Mouse (Mus musculus): Measurements from ENCODE around the gene Zbtb16. TPM values are rescaled to one million over a fixed set of nuclear protein-coding genes. Genes with fewer than 3 reads are reported as not detected.
A peak's percentile ranks its signal among the peaks of the same experiment; 100 is the strongest.

The Zbtb16 gene
- polyA plus RNA-seq, 1 experiment from 2014 or later, result 2.5 TPM

DNA sequence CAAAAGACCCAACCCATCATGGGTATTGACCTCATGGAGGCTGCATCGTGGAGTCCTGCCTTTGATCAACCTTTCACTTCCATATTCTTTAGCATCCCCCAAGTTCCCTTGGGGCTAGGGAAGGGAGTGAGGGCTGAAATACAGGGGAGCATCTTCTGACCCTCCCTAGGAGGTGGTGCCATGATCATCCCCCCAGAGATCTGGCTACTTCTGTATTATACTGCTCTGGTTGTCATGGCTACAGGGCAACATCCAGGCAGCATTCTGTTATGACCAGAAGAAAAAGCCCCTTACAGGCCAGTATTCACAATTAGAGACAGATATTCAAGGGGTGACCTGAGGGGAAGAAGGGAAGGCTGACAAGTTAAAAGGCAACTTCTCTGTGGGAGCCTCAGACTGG is 216.8 kb downstream of the Zbtb16 start:
- no peak for TF ChIP-seq CTCF (IDR thresholded peaks at IDR 0.05; ENCODE audit: low read depth)
- TF ChIP-seq EP300 (IDR thresholded peaks at IDR 0.05; ENCODE audit: low read depth), result no peak
- Histone ChIP-seq H3K4me1 (ENCODE audit: insufficient read depth) (no peaks in the 10 kb centered on the region), H3K9ac (replicated peaks) (no peak overlapping the region), H3K4me2 (ENCODE audit: low read depth, low read length) (no peak overlapping the region), H3K27ac (ENCODE audit: low read depth) (no peak overlapping the region), H3K27me3 (ENCODE audit: insufficient read depth, low read length) (no peaks in the 10 kb centered on the region), H3K36me3 (replicated peaks; ENCODE audit: insufficient read depth, low read length) (no peaks in the 10 kb centered on the region), H3K4me3 (ENCODE audit: low read depth, low read length) (no peak overlapping the region), H3K9me3 (ENCODE audit: low read length) (peaks cover 3% of the 10 kb centered on the region; the same call in 1 of the 2 replicates)
- WGBS (ENCODE audit: insufficient replicate concordance), result 93% methylated on average over 1 of the region's 1 CpGs
- ATAC-seq (no peak), DNase-seq (no peak)

DNA sequence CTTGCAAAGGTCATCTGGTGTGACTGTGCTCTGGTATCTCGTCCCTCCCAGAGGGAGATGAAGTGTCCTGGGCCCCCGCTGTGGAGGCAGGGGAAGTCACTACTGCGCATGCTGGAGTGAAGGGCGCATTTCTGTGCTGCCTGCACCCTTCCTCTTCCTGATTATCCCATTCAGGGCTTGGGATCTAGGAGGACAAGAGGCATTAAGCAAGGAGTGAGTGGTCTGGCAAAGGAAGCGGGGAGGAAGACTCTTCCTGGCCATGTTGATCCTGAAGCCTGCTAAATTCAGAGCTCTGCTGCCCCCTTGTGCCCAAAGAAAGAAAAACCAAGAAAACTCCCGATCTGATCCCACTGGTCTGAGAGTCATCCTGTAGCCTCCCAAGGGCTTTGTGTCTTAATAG is 217.4 kb downstream of the Zbtb16 start:
- Histone ChIP-seq H3K9me3 (ENCODE audit: low read length) (peaks cover 3% of the 10 kb centered on the region; the same call in 1 of the 2 replicates), H3K4me2 (ENCODE audit: low read depth, low read length) (peak overlapping the region; percentile 38; the same call in 1 of the 2 replicates), H3K4me3 (ENCODE audit: low read depth, low read length) (no peak overlapping the region), H3K27ac (ENCODE audit: low read depth) (no peak overlapping the region), H3K9ac (replicated peaks) (no peak overlapping the region), H3K36me3 (replicated peaks; ENCODE audit: insufficient read depth, low read length) (no peaks in the 10 kb centered on the region), H3K27me3 (ENCODE audit: insufficient read depth, low read length) (no peaks in the 10 kb centered on the region), H3K4me1 (ENCODE audit: insufficient read depth) (no peaks in the 10 kb centered on the region)
- no peak for ATAC-seq
- DNase-seq, result peak; percentile 72
- WGBS (ENCODE audit: insufficient replicate concordance), result 19% methylated on average over 6 of the region's 6 CpGs
- TF ChIP-seq CTCF (IDR thresholded peaks at IDR 0.05; ENCODE audit: low read depth) (peak; percentile 75), EP300 (IDR thresholded peaks at IDR 0.05; ENCODE audit: low read depth) (no peak)

DNA sequence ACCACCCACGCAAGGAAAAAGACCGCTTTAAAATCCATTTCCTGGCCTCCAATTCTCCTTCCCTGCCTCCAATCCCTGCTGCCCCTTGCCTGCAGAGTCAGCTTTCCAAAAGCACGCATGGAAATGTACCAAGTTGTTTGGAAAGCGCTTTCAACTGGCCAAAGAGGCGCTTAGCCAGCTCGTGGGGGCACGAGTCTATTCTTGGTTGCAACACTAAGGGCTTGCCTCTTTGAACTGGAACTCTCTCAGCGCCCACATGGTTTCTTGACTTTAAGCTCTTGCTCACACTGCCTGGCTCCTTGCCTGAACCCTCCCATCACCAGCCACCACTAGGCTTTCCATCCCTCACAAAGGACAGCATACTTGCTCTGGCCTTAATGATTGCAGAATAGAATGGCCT is 217.9 kb downstream of the Zbtb16 start:
- TF ChIP-seq CTCF (IDR thresholded peaks at IDR 0.05; ENCODE audit: low read depth) (no peak), EP300 (IDR thresholded peaks at IDR 0.05; ENCODE audit: low read depth) (no peak)
- Histone ChIP-seq H3K4me1 (ENCODE audit: insufficient read depth) (no peaks in the 10 kb centered on the region), H3K27me3 (ENCODE audit: insufficient read depth, low read length) (no peaks in the 10 kb centered on the region), H3K4me2 (ENCODE audit: low read depth, low read length) (no peak overlapping the region), H3K36me3 (replicated peaks; ENCODE audit: insufficient read depth, low read length) (no peaks in the 10 kb centered on the region), H3K9ac (replicated peaks) (no peak overlapping the region), H3K4me3 (ENCODE audit: low read depth, low read length) (no peak overlapping the region), H3K9me3 (ENCODE audit: low read length) (peaks cover 3% of the 10 kb centered on the region; the same call in 1 of the 2 replicates), H3K27ac (ENCODE audit: low read depth) (no peak overlapping the region)
- 58% methylated on average over 8 of the region's 8 CpGs for WGBS (ENCODE audit: insufficient replicate concordance)
- ATAC-seq, result 0 out of 2 replicates have a peak, but pooled peaks have one; percentile 25
- no peak for DNase-seq

DNA sequence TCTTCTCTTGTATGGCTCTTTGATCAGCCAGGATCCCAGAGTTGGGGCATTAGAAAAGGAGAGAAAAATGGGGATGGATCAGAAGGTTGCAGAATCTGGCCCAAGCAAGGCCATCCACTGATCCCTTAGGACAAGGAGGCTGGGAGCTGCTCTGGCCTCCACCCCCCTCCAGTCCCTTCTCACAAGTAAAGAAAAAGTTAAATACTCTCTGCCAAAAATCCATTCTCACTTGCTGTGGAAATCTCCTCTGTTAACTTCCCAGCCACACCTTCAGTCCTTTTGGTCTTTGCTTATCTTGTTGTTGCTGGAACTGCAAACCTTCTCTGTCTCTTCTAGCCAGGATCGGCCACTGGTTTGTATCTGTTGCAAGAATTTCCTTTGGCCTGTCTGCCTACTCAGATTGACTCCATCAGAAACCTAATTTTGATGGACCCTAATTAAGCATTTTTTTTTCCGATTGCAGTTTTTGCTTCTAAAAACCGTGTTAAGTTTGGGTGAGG is 218.5 kb downstream of the Zbtb16 start:
- ATAC-seq, result no peak
- no peak overlapping the region for H3K9ac ChIP-seq (replicated peaks)
- TF ChIP-seq EP300 (IDR thresholded peaks at IDR 0.05; ENCODE audit: low read depth) (no peak), CTCF (IDR thresholded peaks at IDR 0.05; ENCODE audit: low read depth) (no peak)

DNA sequence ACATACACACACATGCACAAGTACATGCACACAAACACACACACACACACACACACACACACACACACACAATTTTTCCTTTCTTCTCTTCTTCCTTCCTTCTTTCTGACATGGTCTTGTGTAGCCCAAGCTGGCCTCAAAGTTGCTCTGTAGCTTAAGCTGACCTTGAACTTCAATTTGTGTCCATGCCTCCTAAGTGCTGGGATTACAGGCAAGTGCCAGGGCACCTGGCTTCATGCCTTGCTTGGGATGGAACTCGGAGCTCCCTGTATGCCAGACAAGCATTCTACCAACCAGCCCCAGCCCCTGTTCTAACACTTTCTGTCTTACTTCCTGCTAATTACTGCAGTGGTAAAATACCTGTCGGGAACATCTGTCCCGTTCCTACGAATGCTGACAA is 222.8 kb downstream of the Zbtb16 start:
- Histone ChIP-seq H3K27me3 (ENCODE audit: insufficient read depth, low read length) (no peaks in the 10 kb centered on the region), H3K9ac (replicated peaks) (no peak overlapping the region), H3K9me3 (ENCODE audit: low read length) (no peaks in the 10 kb centered on the region), H3K27ac (ENCODE audit: low read depth) (no peak overlapping the region), H3K4me1 (ENCODE audit: insufficient read depth) (no peaks in the 10 kb centered on the region), H3K36me3 (replicated peaks; ENCODE audit: insufficient read depth, low read length) (no peaks in the 10 kb centered on the region), H3K4me2 (ENCODE audit: low read depth, low read length) (no peak overlapping the region), H3K4me3 (ENCODE audit: low read depth, low read length) (no peak overlapping the region)
- 77% methylated on average over 4 of the region's 4 CpGs for WGBS (ENCODE audit: insufficient replicate concordance)
- TF ChIP-seq EP300 (IDR thresholded peaks at IDR 0.05; ENCODE audit: low read depth) (no peak), CTCF (IDR thresholded peaks at IDR 0.05; ENCODE audit: low read depth) (no peak)
- ATAC-seq (no peak), DNase-seq (no peak)

More for the DNA sequence above, 218.5 kb downstream of the Zbtb16 start:
- no peak overlapping the region for H3K27ac ChIP-seq (ENCODE audit: low read depth)
- no peak overlapping the region for H3K4me2 ChIP-seq (ENCODE audit: low read depth, low read length)
- DNase-seq, result no peak
- WGBS (ENCODE audit: insufficient replicate concordance), result 66% methylated on average over 3 of the region's 3 CpGs
- no peak overlapping the region for H3K4me3 ChIP-seq (ENCODE audit: low read depth, low read length)
- H3K4me1 ChIP-seq (ENCODE audit: insufficient read depth), result no peaks in the 10 kb centered on the region
- no peaks in the 10 kb centered on the region for H3K27me3 ChIP-seq (ENCODE audit: insufficient read depth, low read length)
- no peaks in the 10 kb centered on the region for H3K36me3 ChIP-seq (replicated peaks; ENCODE audit: insufficient read depth, low read length)
- H3K9me3 ChIP-seq (ENCODE audit: low read length), result no peaks in the 10 kb centered on the region

DNA sequence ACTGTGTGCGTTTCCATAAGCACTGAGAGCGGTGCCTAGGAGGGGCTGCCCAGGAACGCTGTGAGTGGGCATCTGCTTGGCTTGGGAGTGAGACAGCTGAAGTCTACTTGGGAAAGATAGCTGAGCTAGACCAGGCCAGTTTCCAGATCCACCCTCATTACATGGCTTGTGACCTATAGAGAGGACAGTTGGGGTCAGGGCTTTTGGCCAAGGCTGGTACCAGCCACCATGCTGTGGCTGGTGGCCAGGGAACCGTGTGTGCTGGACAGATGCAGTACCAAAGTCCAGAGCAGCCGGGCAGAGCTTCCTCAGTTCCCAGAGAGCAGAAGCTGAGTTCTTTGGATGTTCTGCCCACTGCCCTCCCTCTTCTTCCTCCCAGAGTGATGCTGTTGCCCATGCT is 223.5 kb downstream of the Zbtb16 start:
- Histone ChIP-seq H3K4me2 (ENCODE audit: low read depth, low read length) (no peak overlapping the region), H3K4me1 (ENCODE audit: insufficient read depth) (no peaks in the 10 kb centered on the region), H3K36me3 (replicated peaks; ENCODE audit: insufficient read depth, low read length) (no peaks in the 10 kb centered on the region), H3K9me3 (ENCODE audit: low read length) (no peaks in the 10 kb centered on the region), H3K27ac (ENCODE audit: low read depth) (no peak overlapping the region), H3K9ac (replicated peaks) (no peak overlapping the region), H3K4me3 (ENCODE audit: low read depth, low read length) (no peak overlapping the region), H3K27me3 (ENCODE audit: insufficient read depth, low read length) (no peaks in the 10 kb centered on the region)
- ATAC-seq, result peak; percentile 69
- DNase-seq, result peak; percentile 31
- 71% methylated on average over 5 of the region's 5 CpGs for WGBS (ENCODE audit: insufficient replicate concordance)
- no peak for TF ChIP-seq EP300 (IDR thresholded peaks at IDR 0.05; ENCODE audit: low read depth)
- no peak for TF ChIP-seq CTCF (IDR thresholded peaks at IDR 0.05; ENCODE audit: low read depth)
